Mouse (Mus musculus) kidney, embryonic 15.5 days (tissue): ENCODE measurements at regions not wholly inside any gene's neighbourhood (a gene's known extent, or its start where the extent isn't known, plus 50 kb on each side); places are given as distances from the start of the nearest gene placed in this dataset.
A peak's percentile ranks its signal among the peaks of the same experiment; 100 is the strongest.

Experiments
- ATAC-seq: fragments of 200-750 bp; cut with Nextera tagmentation; replicated peaks from 2 replicates; pipeline ENCODE4 v1.8.0; 2017; ENCODE audit warnings: moderate TSS enrichment; ENCODE audit not compliant: low FRiP score
- H3K27ac ChIP-seq: fragments of 300-500 bp; sonication (generic); 2 replicates; pipeline ENCODE4 v1.5.1; 2015; ENCODE audit warnings: mild to moderate bottlenecking, inconsistent platforms
- H3K27me3 ChIP-seq: fragments of 300-500 bp; sonication (generic); 2 replicates; pipeline ENCODE4 v1.6.1; 2015; ENCODE audit warnings: inconsistent platforms
- H3K36me3 ChIP-seq: fragments of 300-500 bp; sonication (generic); 2 replicates; pipeline ENCODE4 v1.6.1; 2015; ENCODE audit warnings: inconsistent platforms
- H3K4me1 ChIP-seq: fragments of 300-500 bp; sonication (generic); 2 replicates; pipeline ENCODE4 v1.6.1; 2015; ENCODE audit warnings: inconsistent platforms
- H3K4me2 ChIP-seq: fragments of 300-500 bp; sonication (generic); 2 replicates; pipeline ENCODE4 v1.6.1; 2015; ENCODE audit warnings: moderate library complexity, mild to moderate bottlenecking, inconsistent platforms
- H3K4me3 ChIP-seq: fragments of 300-500 bp; sonication (generic); replicated peaks from 2 replicates; pipeline ENCODE4 v1.5.1; 2015; ENCODE audit warnings: mild to moderate bottlenecking, inconsistent platforms
- H3K9ac ChIP-seq: fragments of 300-500 bp; sonication (generic); 2 replicates; pipeline ENCODE4 v1.6.1; 2015; ENCODE audit warnings: mild to moderate bottlenecking, inconsistent platforms
- H3K9me3 ChIP-seq: fragments of 300-500 bp; sonication (generic); replicated peaks from 2 replicates; pipeline ENCODE4 v1.6.1; 2016; ENCODE audit warnings: inconsistent platforms
- WGBS: fragments of 180-500 bp; shearing (Covaris S2); methylation state at CpG from one replicate; pipeline ENCODE4 v1.1.7; 2015; ENCODE audit warnings: mixed read lengths; 5-methylcytosine and 5-hydroxymethylcytosine counted together

DNA sequence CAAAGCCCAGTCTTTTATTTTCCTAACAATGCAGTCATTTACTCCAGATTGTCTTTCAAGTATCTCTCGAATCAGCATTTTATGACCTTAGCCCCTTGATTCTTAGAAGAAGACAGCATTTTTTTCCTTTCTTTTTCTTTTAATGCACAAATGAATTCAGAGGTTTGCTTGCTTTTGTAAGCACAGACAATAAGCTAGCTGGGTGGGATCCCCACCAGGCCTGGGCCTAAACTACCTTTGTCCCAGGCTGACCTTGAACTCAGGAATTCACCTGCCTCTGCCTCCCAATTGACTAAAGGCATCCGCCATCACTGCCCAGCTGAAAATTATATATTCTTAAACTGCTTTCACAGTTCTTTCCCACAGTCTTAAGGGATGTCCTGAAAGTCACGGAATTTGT, 195.5 kb upstream of the Ednra start:
- Histone ChIP-seq H3K27me3 (no peaks in the 10 kb centered on the region), H3K27ac (no peak overlapping the region), H3K4me3 (no peak overlapping the region), H3K36me3 (no peaks in the 10 kb centered on the region), H3K9me3 (no peaks in the 10 kb centered on the region), H3K4me2 (no peak overlapping the region), H3K4me1 (no peaks in the 10 kb centered on the region), H3K9ac (no peak overlapping the region)
- WGBS = 91% methylated on average over 3 of the region's 3 CpGs
- ATAC-seq = no peak

DNA sequence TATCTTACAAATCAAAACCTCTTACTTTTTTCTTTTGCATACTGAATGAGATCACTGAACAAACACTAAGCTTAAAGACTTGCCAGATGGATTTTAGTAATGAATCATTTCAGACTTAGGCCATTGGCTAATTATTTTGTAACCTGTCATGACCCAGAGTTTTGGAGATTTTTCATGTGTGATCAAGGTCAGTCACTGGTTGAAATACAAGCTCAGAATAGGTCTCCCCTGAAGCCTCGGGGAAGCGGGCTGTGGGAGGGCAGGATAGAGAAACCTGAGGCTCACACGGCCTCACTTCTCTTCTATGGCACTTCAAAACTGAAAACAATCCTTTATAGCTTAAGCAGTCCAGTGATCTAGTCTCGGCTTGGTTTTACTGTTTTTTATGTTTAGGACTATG, 197.6 kb upstream of the Ednra start:
- Histone ChIP-seq H3K27ac (no peak overlapping the region), H3K36me3 (no peaks in the 10 kb centered on the region), H3K4me3 (no peak overlapping the region), H3K4me2 (no peak overlapping the region), H3K9ac (no peak overlapping the region), H3K9me3 (no peaks in the 10 kb centered on the region), H3K27me3 (no peaks in the 10 kb centered on the region), H3K4me1 (no peaks in the 10 kb centered on the region)
- 21% methylated on average over 4 of the region's 4 CpGs for WGBS
- ATAC-seq = 0 out of 2 replicates have a peak, but pooled peaks have one; percentile 29

DNA sequence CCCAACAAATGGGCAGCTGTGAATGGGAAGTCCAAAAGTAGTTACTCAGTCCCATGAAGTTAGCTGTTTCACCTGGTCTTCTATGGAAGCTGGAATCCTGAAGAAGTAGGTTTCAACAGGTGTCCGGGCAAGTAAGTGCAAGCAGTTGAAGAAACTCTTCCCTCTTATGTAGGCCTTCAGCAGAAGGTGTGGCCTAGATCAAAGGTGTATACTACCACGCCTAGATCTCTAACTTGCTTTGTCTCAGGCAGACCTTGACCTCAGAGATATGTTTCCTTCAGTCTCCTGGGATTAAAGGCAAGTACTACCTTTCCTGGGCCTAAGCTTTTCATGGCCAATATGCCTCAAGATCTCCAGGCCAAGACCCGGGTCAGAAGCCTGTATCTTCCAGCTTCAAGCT, 223.4 kb upstream of the Ednra start:
- no peaks in the 10 kb centered on the region for H3K27me3 ChIP-seq
- H3K4me3 ChIP-seq = no peak overlapping the region
- no peaks in the 10 kb centered on the region; the same call in 1 of the 2 replicates for H3K9me3 ChIP-seq
- no peak overlapping the region for H3K27ac ChIP-seq
- WGBS = 93% methylated on average over 3 of the region's 3 CpGs
- no peaks in the 10 kb centered on the region for H3K4me1 ChIP-seq
- no peak overlapping the region for H3K9ac ChIP-seq
- H3K4me2 ChIP-seq = no peak overlapping the region
- no peaks in the 10 kb centered on the region for H3K36me3 ChIP-seq
- ATAC-seq = no peak

DNA sequence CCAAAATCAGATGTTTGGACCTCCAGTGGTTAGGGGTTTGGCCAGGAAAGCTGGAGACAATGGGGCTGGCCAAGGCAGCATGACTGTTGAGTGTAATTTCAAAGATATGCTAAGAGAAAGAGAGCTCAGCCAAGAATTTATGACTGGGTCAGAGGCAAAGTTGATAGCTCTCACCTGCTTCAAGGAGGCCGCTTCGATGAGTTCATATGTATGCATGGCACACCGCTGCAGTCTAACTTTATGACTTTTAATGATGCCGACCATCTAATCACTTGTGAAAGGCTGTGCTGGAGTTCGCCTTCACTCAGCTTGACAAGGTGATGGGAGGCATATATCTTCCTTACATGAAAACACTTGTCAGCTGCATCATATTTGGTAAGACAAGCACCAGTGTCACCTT, 225.4 kb upstream of the Ednra start:
- Histone ChIP-seq H3K36me3 (no peaks in the 10 kb centered on the region), H3K27me3 (no peaks in the 10 kb centered on the region), H3K9me3 (no peaks in the 10 kb centered on the region), H3K4me2 (no peak overlapping the region), H3K9ac (no peak overlapping the region), H3K4me3 (no peak overlapping the region), H3K27ac (no peak overlapping the region), H3K4me1 (no peaks in the 10 kb centered on the region)
- WGBS = 73% methylated on average over 5 of the region's 5 CpGs
- no peak for ATAC-seq

DNA sequence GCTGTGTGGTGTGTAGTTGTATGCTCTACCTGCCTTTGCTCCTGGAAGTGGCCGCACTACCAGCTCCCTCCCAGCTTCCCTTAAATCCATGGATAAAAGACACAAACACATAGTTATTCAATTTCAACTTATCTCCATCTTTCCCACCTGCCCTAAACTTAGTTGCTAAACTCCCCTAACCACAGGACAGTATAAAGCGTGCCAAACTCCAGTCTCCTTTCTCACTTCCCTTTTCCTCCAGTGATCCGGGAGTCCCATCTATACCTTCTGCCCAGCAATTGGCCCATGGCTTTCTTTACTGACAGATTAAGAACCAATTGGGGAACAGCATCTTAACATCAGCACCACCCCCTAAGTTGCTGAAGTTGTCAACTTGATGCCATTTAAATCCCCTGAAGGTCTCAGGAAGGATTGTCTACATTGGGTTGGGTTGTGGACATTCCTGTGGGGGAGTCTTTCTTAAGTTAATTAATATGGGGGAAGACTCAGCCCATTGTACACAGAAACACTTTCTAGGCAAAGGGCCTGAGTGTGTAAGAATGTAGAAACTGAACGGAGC, 234.6 kb upstream of the Ednra start:
- Histone ChIP-seq H3K9ac (no peak overlapping the region), H3K4me2 (no peak overlapping the region), H3K36me3 (no peaks in the 10 kb centered on the region), H3K27ac (no peak overlapping the region), H3K27me3 (no peaks in the 10 kb centered on the region), H3K4me1 (peaks cover 5% of the 10 kb centered on the region; the same call in 1 of the 2 replicates), H3K4me3 (no peak overlapping the region), H3K9me3 (no peaks in the 10 kb centered on the region)
- WGBS = 80% methylated on average over 4 of the region's 4 CpGs
- ATAC-seq = no peak

DNA sequence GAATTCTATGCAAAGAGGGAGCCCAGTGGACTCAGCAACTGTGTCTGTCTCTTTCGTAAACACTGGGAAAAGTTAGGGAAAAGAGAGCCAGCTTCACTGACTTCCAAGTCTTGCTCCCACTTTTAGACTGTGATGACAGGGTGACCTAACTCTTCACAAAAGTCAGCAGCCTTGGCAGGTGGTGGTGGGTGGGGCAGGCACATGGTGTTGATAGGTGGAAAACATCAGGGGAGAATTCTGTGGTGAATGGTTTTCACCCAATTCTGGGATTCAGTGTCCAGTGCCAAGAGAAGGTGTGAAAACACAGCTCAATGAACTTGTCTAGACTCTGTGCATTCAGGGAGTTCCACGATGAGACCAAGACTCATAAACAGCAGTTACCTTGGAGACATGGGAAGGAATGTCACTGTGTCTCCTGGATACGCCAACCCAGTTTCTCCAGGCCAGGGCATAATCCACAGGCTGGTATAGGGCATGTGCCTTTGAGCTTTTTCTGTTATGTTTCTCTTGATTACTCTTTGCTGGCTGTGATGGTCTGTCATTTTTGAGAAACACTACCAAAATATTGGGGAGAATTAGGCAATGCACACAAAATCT, 238.9 kb upstream of the Ednra start:
- no peak overlapping the region for H3K4me3 ChIP-seq
- H3K4me2 ChIP-seq = no peak overlapping the region
- H3K27me3 ChIP-seq = no peaks in the 10 kb centered on the region
- H3K4me1 ChIP-seq = no peaks in the 10 kb centered on the region
- no peak overlapping the region for H3K9ac ChIP-seq
- H3K36me3 ChIP-seq = no peaks in the 10 kb centered on the region
- H3K27ac ChIP-seq = no peak overlapping the region
- WGBS = 80% methylated on average over 3 of the region's 3 CpGs
- no peaks in the 10 kb centered on the region for H3K9me3 ChIP-seq
- no peak for ATAC-seq

DNA sequence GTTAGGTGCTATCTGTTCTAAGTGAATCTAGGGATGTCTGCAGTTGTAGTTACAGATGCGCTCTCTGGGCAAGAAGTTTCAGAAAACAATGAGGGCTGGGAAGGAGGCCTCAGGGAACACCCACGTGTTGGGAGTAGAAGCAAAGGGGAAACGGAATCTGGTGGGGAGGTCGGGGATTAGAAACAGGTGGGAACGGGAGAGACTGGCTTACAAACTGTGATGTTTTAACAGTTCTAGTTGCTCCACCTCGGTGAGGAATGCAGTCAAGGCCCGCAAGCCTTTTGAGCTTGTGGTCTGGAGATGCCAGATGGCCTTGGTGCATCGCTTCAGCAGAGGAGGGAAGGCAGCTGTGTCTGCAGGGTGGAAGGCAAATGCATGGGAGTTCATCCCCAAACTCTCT, 242.7 kb upstream of the Ttc29 start:
- ATAC-seq = no peak
- WGBS = 58% methylated on average over 8 of the region's 8 CpGs

DNA sequence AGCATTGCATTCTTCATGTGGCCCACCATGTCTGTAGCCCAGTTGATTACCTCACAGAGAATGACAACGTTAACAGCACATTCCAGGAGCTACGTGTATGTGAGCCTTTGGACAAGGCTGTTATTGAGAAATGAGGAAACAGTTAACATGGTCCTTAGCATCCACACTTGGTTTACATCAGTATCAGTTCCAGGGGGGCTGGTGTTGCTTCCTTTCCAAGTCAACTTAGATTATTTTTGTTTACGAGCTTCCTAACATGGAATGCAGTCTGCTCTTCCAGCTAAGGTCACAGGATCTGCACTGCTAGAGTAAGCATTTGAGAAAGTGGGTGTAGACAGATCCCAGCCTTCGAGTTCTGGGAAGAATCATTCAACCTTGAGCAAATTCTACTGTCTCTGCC, 239.4 kb upstream of the Ttc29 start:
- no peak for ATAC-seq
- H3K27ac ChIP-seq = no peak overlapping the region

More for the DNA sequence above, 242.7 kb upstream of the Ttc29 start:
- no peak overlapping the region for H3K4me3 ChIP-seq
- no peaks in the 10 kb centered on the region for H3K27me3 ChIP-seq
- H3K4me2 ChIP-seq = no peak overlapping the region
- 0 out of 2 replicates have a peak, but pooled peaks cover 3% of the 10 kb centered on the region for H3K4me1 ChIP-seq
- no peak overlapping the region for H3K9ac ChIP-seq
- no peak overlapping the region for H3K27ac ChIP-seq
- no peaks in the 10 kb centered on the region for H3K9me3 ChIP-seq
- no peaks in the 10 kb centered on the region for H3K36me3 ChIP-seq

DNA sequence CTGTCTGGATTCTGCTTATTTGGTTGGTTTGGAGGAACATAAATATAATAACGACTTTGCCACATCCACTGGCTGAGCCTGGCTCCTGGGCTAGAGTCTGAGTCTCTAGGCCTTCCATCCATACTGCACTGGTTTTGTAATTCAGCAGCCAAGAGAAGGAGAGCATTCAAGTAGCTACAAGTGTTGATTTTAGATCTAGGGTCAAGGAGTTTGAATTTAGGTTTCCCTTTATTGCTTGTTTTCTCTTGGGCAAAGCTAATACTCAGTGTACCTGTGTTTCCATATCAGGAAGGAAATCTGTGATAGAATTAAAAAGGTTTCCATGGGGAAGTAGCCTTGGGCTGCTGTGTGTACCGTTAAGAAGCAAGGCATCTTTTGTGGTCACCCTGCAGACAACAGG, 234.0 kb upstream of the Ttc29 start:
- no peak for ATAC-seq
- Histone ChIP-seq H3K4me3 (no peak overlapping the region), H3K27me3 (no peaks in the 10 kb centered on the region), H3K4me2 (no peak overlapping the region), H3K27ac (no peak overlapping the region), H3K4me1 (no peaks in the 10 kb centered on the region), H3K9ac (no peak overlapping the region), H3K36me3 (no peaks in the 10 kb centered on the region), H3K9me3 (no peaks in the 10 kb centered on the region)
- 82% methylated on average over 2 of the region's 2 CpGs for WGBS

More for the DNA sequence above, 239.4 kb upstream of the Ttc29 start:
- Histone ChIP-seq H3K4me3 (no peak overlapping the region), H3K4me1 (0 out of 2 replicates have a peak, but pooled peaks cover 3% of the 10 kb centered on the region), H3K36me3 (no peaks in the 10 kb centered on the region), H3K27me3 (no peaks in the 10 kb centered on the region), H3K9ac (no peak overlapping the region), H3K9me3 (no peaks in the 10 kb centered on the region), H3K4me2 (no peak overlapping the region)
- WGBS = 56% methylated on average over 4 of the region's 4 CpGs

DNA sequence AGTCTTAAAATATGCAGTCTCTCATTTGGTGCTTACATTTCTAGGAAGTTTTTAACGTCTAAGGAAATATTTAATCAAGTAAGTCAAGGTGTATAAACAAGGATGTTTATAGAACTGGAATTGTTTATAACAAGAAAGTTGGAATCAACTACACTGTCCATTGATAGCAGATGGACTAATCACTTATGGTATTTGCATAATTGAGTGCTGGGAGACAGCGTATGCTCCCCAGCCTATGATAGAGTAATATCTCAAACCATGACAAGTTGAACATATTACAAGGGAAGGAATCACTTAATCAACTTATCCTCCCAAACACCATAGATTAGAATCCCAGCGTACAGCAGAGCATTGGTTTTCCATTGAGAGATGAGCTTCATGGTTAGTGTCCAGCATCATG, 232.4 kb upstream of the Ttc29 start:
- Histone ChIP-seq H3K4me1 (no peaks in the 10 kb centered on the region), H3K36me3 (no peaks in the 10 kb centered on the region), H3K4me2 (no peak overlapping the region), H3K27ac (no peak overlapping the region), H3K9me3 (no peaks in the 10 kb centered on the region), H3K27me3 (no peaks in the 10 kb centered on the region), H3K4me3 (no peak overlapping the region), H3K9ac (no peak overlapping the region)
- no peak for ATAC-seq
- WGBS = 86% methylated on average over 3 of the region's 3 CpGs

DNA sequence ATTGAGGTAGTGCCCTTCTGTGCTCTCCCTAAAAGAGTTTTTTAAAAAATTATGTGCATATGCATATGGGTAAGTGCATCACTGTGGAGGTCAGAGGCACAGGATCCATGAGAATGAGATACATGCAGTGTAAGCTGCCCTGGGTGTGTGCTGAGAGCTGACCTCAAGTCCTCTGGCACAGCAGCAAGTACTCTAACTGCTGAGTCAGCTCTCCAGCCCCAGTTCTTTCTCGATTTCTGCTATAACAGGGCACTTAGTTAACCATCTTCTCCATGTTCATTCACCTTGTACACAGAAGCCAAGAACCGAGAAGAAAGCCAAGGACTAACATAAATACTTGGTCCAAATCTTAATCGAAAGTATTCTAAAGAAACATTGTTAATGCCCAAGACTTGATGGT, 231.1 kb upstream of the Ttc29 start:
- Histone ChIP-seq H3K4me3 (no peak overlapping the region), H3K4me1 (no peaks in the 10 kb centered on the region), H3K4me2 (no peak overlapping the region), H3K36me3 (no peaks in the 10 kb centered on the region), H3K9me3 (no peaks in the 10 kb centered on the region), H3K27me3 (no peaks in the 10 kb centered on the region), H3K9ac (no peak overlapping the region), H3K27ac (no peak overlapping the region)
- no peak for ATAC-seq
- 75% methylated on average over 3 of the region's 3 CpGs for WGBS

DNA sequence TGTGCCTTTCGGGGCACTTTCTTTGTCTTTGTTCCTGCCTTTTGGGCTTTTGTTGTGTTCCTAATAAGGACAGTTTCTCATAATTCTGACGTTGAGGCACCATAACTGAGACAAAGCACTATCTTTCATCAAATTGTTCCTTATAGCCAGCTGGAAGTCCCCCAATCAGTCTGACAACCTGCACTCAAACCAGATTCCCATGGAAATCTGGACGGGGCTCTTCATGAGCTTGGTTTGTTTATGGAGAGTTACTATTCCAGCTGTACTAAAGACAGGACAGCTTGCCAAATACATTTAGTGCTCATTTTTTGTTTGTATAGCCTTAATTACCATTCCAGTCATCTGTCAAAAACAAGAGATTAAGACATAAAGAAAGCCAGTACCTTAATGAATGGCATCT, 229.6 kb upstream of the Ttc29 start:
- Histone ChIP-seq H3K27ac (no peak overlapping the region), H3K4me2 (no peak overlapping the region), H3K4me3 (no peak overlapping the region), H3K4me1 (no peaks in the 10 kb centered on the region), H3K9me3 (no peaks in the 10 kb centered on the region), H3K36me3 (no peaks in the 10 kb centered on the region), H3K9ac (no peak overlapping the region), H3K27me3 (no peaks in the 10 kb centered on the region)
- WGBS = 60% methylated on average over 3 of the region's 3 CpGs
- no peak for ATAC-seq

DNA sequence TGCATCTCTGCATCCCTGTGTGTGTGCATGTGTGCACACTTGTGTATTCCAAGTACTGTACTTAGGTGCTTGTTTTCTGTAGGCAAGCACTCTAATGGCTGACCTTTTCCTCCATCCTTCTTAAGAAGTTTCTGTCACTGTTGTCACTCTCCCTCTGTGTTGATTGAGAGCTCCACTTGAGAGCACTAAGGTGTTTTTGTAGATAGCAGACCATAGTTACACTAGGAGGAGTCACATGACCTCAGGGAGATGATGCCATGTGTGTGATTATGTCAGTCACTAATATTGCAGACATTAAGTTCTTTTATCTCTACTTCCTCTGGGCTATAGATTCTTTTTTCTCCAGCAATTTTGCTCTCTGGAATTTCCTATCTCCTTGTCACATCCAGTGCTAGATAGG, 225.9 kb upstream of the Ttc29 start:
- H3K9me3 ChIP-seq = no peaks in the 10 kb centered on the region
- H3K9ac ChIP-seq = no peak overlapping the region
- H3K4me2 ChIP-seq = no peak overlapping the region
- no peaks in the 10 kb centered on the region for H3K4me1 ChIP-seq
- no peak overlapping the region for H3K27ac ChIP-seq
- no peaks in the 10 kb centered on the region for H3K27me3 ChIP-seq
- ATAC-seq = no peak
- H3K36me3 ChIP-seq = no peaks in the 10 kb centered on the region
- no peak overlapping the region for H3K4me3 ChIP-seq
